6 mouse cellular contexts compared by ENCODE assay signal in genomic region chr5:150852097-150852496, GRCm38 (mm10).
DNase-seq lines count a peak whose midpoint lies in the region; ATAC-seq and TF ChIP-seq lines count a peak whose summit lies in the region.
"Not testable (repeated sequence)": the region's sequence is repeated elsewhere in the genome, so short reads cannot be mapped to it uniquely, and the experiment has no call there.

No protein-coding gene starts in this region.

- not testable (repeated sequence) for TF ChIP-seq POLR2A in liver, adult 2 months (IDR thresholded peaks at IDR 0.05; ENCODE audit: extremely low read depth, insufficient read depth, low read length)

- H3K27me3 ChIP-seq in liver, adult 2 months (ENCODE audit: control insufficient read depth, insufficient read depth, low read length); liver, embryonic 13.5 days; liver, embryonic 14.5 days (ENCODE audit: control insufficient read depth, insufficient read depth, low read length); liver, embryonic 15.5 days; liver, embryonic 16.5 days (ENCODE audit: control insufficient read depth, insufficient read depth, low read depth, low read length); liver, postnatal 0 days (ENCODE audit: insufficient read depth, low read length): not testable (repeated sequence)

- peak; percentile 87 for DNase-seq in liver, adult 2 months (ENCODE audit: extremely low read depth, low read depth, low spot score)
- DNase-seq in liver, embryonic 13.5 days; liver, embryonic 14.5 days (ENCODE audit: low read depth in 3 of 3, low spot score in 3 of 3); liver, postnatal 0 days: not testable (repeated sequence)

- H3K9ac ChIP-seq in liver, adult 2 months (ENCODE audit: low read depth, low read length); liver, embryonic 13.5 days; liver, embryonic 14.5 days (replicated peaks); liver, embryonic 15.5 days; liver, embryonic 16.5 days (ENCODE audit: low read depth, low read length); liver, postnatal 0 days (replicated peaks): not testable (repeated sequence)

- H3K4me1 ChIP-seq in liver, adult 2 months (ENCODE audit: control insufficient read depth, insufficient read depth, low read length); liver, embryonic 13.5 days (replicated peaks); liver, embryonic 15.5 days (replicated peaks); liver, embryonic 16.5 days (ENCODE audit: control insufficient read depth, low read depth, low read length); liver, postnatal 0 days (ENCODE audit: insufficient read depth): not testable (repeated sequence)
- peaks cover 0 to 12% of the 10 kb centered on the region in 2 experiments; a peak in 2 of 4 replicates for H3K4me1 ChIP-seq in liver, embryonic 14.5 days (replicated peaks; ENCODE audit: control insufficient read depth in 2 of 2, insufficient read depth in 2 of 2, low read length in 1 of 2)

- 0 out of 2 replicates have a peak, but pooled peaks have one; percentile 39 for ATAC-seq in liver, embryonic 13.5 days (ENCODE audit: low read depth)
- peak; percentile 27; the same call in 1 of the 2 replicates for ATAC-seq in liver, embryonic 14.5 days (ENCODE audit: insufficient read depth)
- ATAC-seq in liver, embryonic 15.5 days (ENCODE audit: insufficient read depth) = peak; percentile 45; the same call in 1 of the 2 replicates
- ATAC-seq in liver, embryonic 16.5 days (ENCODE audit: low read depth) = peak; percentile 59
- peak; percentile 64; the same call in 1 of the 2 replicates for ATAC-seq in liver, postnatal 0 days

- TF ChIP-seq EP300 in liver, embryonic 14.5 days (IDR thresholded peaks at IDR 0.05; ENCODE audit: low read depth) = not testable (repeated sequence)
- TF ChIP-seq EP300 in liver, postnatal 0 days (IDR thresholded peaks at IDR 0.05; ENCODE audit: low read depth) = 0 out of 2 replicates have a peak, but pooled peaks have one; percentile 14

- not testable (repeated sequence) for H3K79me2 ChIP-seq in liver, adult 2 months (ENCODE audit: control insufficient read depth, insufficient read depth, low read length)

- H3K27ac ChIP-seq in liver, adult 2 months (replicated peaks; ENCODE audit: insufficient read depth, low read depth, low read length) = peak overlapping the region; percentile 60
- not testable (repeated sequence) for H3K27ac ChIP-seq in liver, embryonic 13.5 days; liver, embryonic 14.5 days; liver, embryonic 15.5 days (replicated peaks); liver, embryonic 16.5 days (ENCODE audit: low read length)
- peak overlapping the region; percentile 30; the same call in 1 of the 2 replicates for H3K27ac ChIP-seq in liver, postnatal 0 days (ENCODE audit: low read depth)

- H3K9me3 ChIP-seq in liver, embryonic 13.5 days (replicated peaks); liver, embryonic 14.5 days (ENCODE audit: control insufficient read depth, low read length); liver, embryonic 15.5 days (replicated peaks); liver, embryonic 16.5 days (replicated peaks; ENCODE audit: control insufficient read depth, low read length); liver, postnatal 0 days (ENCODE audit: low read length): not testable (repeated sequence)

- not testable (repeated sequence) for H3K4me2 ChIP-seq in liver, embryonic 13.5 days; liver, embryonic 14.5 days (ENCODE audit: low read depth); liver, embryonic 15.5 days; liver, embryonic 16.5 days (ENCODE audit: low read depth, low read length); liver, postnatal 0 days (ENCODE audit: low read depth, low read length)

- H3K36me3 ChIP-seq in liver, adult 2 months (ENCODE audit: control insufficient read depth, insufficient read depth, low read length); liver, embryonic 13.5 days; liver, embryonic 14.5 days (replicated peaks; ENCODE audit: control insufficient read depth, insufficient read depth, low read depth); liver, embryonic 15.5 days (replicated peaks); liver, embryonic 16.5 days (ENCODE audit: control insufficient read depth, insufficient read depth); liver, postnatal 0 days (replicated peaks; ENCODE audit: insufficient read depth, low read length): not testable (repeated sequence)

- H3K4me3 ChIP-seq in liver, adult 2 months (ENCODE audit: insufficient read depth, low read depth, low read length); liver, embryonic 13.5 days (replicated peaks); liver, embryonic 14.5 days (ENCODE audit: insufficient read depth in 1 of 2, low read depth in 2 of 2, low read length in 2 of 2); liver, embryonic 15.5 days (replicated peaks); liver, embryonic 16.5 days (ENCODE audit: low read depth, low read length); liver, postnatal 0 days (ENCODE audit: low read depth, low read length): not testable (repeated sequence)

- 13% methylated on average over 2 of the region's 2 CpGs for WGBS in liver, adult 2 months
- 74% methylated on average over 2 of the region's 2 CpGs for WGBS in liver, embryonic 13.5 days (ENCODE audit: insufficient replicate concordance)
- WGBS in liver, embryonic 14.5 days (ENCODE audit: insufficient replicate concordance) = 78% methylated on average over 2 of the region's 2 CpGs
- WGBS in liver, embryonic 15.5 days (ENCODE audit: insufficient replicate concordance) = 56% methylated on average over 2 of the region's 2 CpGs
- 72% methylated on average over 2 of the region's 2 CpGs for WGBS in liver, embryonic 16.5 days (ENCODE audit: insufficient replicate concordance)
- 69% methylated on average over 2 of the region's 2 CpGs for WGBS in liver, postnatal 0 days (ENCODE audit: insufficient replicate concordance)

- not testable (repeated sequence) for TF ChIP-seq CTCF in liver, adult 2 months (IDR thresholded peaks at IDR 0.05; ENCODE audit: low read depth, low read length); liver, embryonic 14.5 days (IDR thresholded peaks at IDR 0.05; ENCODE audit: low read depth); liver, postnatal 0 days (IDR thresholded peaks at IDR 0.05; ENCODE audit: low read depth)
